Comparison of ENCODE assay signal across 10 mouse cellular contexts in genomic region chr8:70309311-70309710, GRCm38 (mm10). TPM values are rescaled to one million over a fixed set of nuclear protein-coding genes. Genes with fewer than 3 reads are reported as not detected.
DNase-seq lines count a peak whose midpoint lies in the region; ATAC-seq and TF ChIP-seq lines count a peak whose summit lies in the region.
"Had no signal": no experiment of that assay in that cellular context is flagged by ENCODE, and none has a peak within 500 bp of the region (broad histone marks: within the 10 kb centered on the region; RNA-seq: fewer than 3 reads in every experiment).

No protein-coding gene starts in this region.

- no peak overlapping the region for H3K27ac ChIP-seq in forebrain, postnatal 0 days (ENCODE audit: low read depth, low read length)
- H3K27ac ChIP-seq in forebrain, embryonic 16.5 days (ENCODE audit: low read length): no peak overlapping the region; the same call in 1 of the 2 replicates
- H3K27ac ChIP-seq in midbrain, embryonic 10.5 days (replicated peaks): no peak overlapping the region
- no peak overlapping the region for H3K27ac ChIP-seq in midbrain, embryonic 15.5 days
- H3K27ac ChIP-seq in bone marrow, adult 2 months (ENCODE audit: control insufficient read depth, insufficient read depth, low read depth, low read length, poor library complexity): no peak overlapping the region
- H3K27ac ChIP-seq: forebrain, embryonic 13.5 days had no signal

- H3K4me2 ChIP-seq in forebrain, postnatal 0 days (ENCODE audit: low read depth): no peak overlapping the region
- H3K4me2 ChIP-seq in forebrain, embryonic 16.5 days (ENCODE audit: low read length): no peak overlapping the region
- H3K4me2 ChIP-seq in midbrain, embryonic 15.5 days: no peak overlapping the region
- H3K4me2 ChIP-seq: forebrain, embryonic 13.5 days had no signal

- TF ChIP-seq POLR2A in bone marrow, adult 2 months (IDR thresholded peaks at IDR 0.05; ENCODE audit: borderline replicate concordance, control insufficient read depth, low read depth, low read length): no peak

- no peaks in the 10 kb centered on the region for H3K4me1 ChIP-seq in forebrain, postnatal 0 days (ENCODE audit: insufficient read depth)
- 0 out of 2 replicates have a peak, but pooled peaks cover 1% of the 10 kb centered on the region for H3K4me1 ChIP-seq in forebrain, embryonic 16.5 days (replicated peaks; ENCODE audit: control insufficient read depth, insufficient read depth, low read length)
- H3K4me1 ChIP-seq in midbrain, embryonic 10.5 days: 0 out of 2 replicates have a peak, but pooled peaks cover 1% of the 10 kb centered on the region
- H3K4me1 ChIP-seq in midbrain, embryonic 15.5 days: peaks cover 3% of the 10 kb centered on the region; the same call in 1 of the 2 replicates
- no peaks in the 10 kb centered on the region for H3K4me1 ChIP-seq in bone marrow, adult 2 months (ENCODE audit: control insufficient read depth, insufficient read depth, low read length)
- H3K4me1 ChIP-seq: forebrain, embryonic 13.5 days had no signal

- H3K9ac ChIP-seq in forebrain, postnatal 0 days: no peak overlapping the region
- no peak overlapping the region for H3K9ac ChIP-seq in forebrain, embryonic 16.5 days (replicated peaks; ENCODE audit: low read depth, low read length)
- H3K9ac ChIP-seq in midbrain, embryonic 15.5 days: no peak overlapping the region
- H3K9ac ChIP-seq: forebrain, embryonic 13.5 days had no signal

- TF ChIP-seq CTCF in forebrain, postnatal 0 days (IDR thresholded peaks at IDR 0.05; ENCODE audit: low read depth): peak; percentile 75
- TF ChIP-seq CTCF in bone marrow, adult 2 months (IDR thresholded peaks at IDR 0.05; ENCODE audit: control insufficient read depth, insufficient read depth, low read length): peak; percentile 44; the same call in 1 of the 2 replicates

- H3K4me3 ChIP-seq in forebrain, postnatal 0 days (ENCODE audit: low read depth, low read length): no peak overlapping the region
- no peak overlapping the region for H3K4me3 ChIP-seq in forebrain, embryonic 16.5 days (replicated peaks; ENCODE audit: low read length)
- H3K4me3 ChIP-seq in midbrain, embryonic 10.5 days: no peak overlapping the region
- H3K4me3 ChIP-seq in midbrain, embryonic 15.5 days: no peak overlapping the region
- no peak overlapping the region for H3K4me3 ChIP-seq in bone marrow, adult 2 months (replicated peaks; ENCODE audit: control insufficient read depth, low read depth, low read length)
- H3K4me3 ChIP-seq: forebrain, embryonic 13.5 days had no signal

- no peaks in the 10 kb centered on the region for H3K27me3 ChIP-seq in forebrain, postnatal 0 days (ENCODE audit: insufficient read depth, low read length)
- H3K27me3 ChIP-seq in forebrain, embryonic 16.5 days (replicated peaks; ENCODE audit: control insufficient read depth, insufficient read depth, low read length): no peaks in the 10 kb centered on the region
- no peaks in the 10 kb centered on the region for H3K27me3 ChIP-seq in midbrain, embryonic 10.5 days (ENCODE audit: low read depth, poor library complexity, severe bottlenecking)
- no peaks in the 10 kb centered on the region for H3K27me3 ChIP-seq in midbrain, embryonic 15.5 days (replicated peaks)
- H3K27me3 ChIP-seq: forebrain, embryonic 13.5 days had no signal

- 21% methylated on average over 2 of the region's 2 CpGs for WGBS in forebrain, postnatal 0 days
- WGBS in forebrain, embryonic 16.5 days: 18% methylated on average over 2 of the region's 2 CpGs
- 31% methylated on average over 2 of the region's 2 CpGs for WGBS in midbrain, embryonic 10.5 days
- 33% methylated on average over 2 of the region's 2 CpGs for WGBS in midbrain, embryonic 15.5 days
- WGBS in bone marrow, adult 2 months: 41% methylated on average over 2 of the region's 2 CpGs

- H3K9me3 ChIP-seq in forebrain, postnatal 0 days (ENCODE audit: low read length): no peaks in the 10 kb centered on the region
- H3K9me3 ChIP-seq in forebrain, embryonic 16.5 days (ENCODE audit: control insufficient read depth, low read length): no peaks in the 10 kb centered on the region
- H3K9me3 ChIP-seq in midbrain, embryonic 10.5 days (replicated peaks): no peaks in the 10 kb centered on the region
- no peaks in the 10 kb centered on the region for H3K9me3 ChIP-seq in midbrain, embryonic 15.5 days
- H3K9me3 ChIP-seq: forebrain, embryonic 13.5 days had no signal

- intact Hi-C loops in heart, postnatal 36 days (cut with DNase I): no loop called here

- H3K36me3 ChIP-seq in forebrain, postnatal 0 days (ENCODE audit: insufficient read depth): peaks cover 84% of the 10 kb centered on the region
- peaks cover 29% of the 10 kb centered on the region for H3K36me3 ChIP-seq in forebrain, embryonic 16.5 days (ENCODE audit: control insufficient read depth, insufficient read depth)
- peaks cover 93% of the 10 kb centered on the region for H3K36me3 ChIP-seq in midbrain, embryonic 10.5 days
- peaks cover 48% of the 10 kb centered on the region for H3K36me3 ChIP-seq in midbrain, embryonic 15.5 days (replicated peaks)

- ATAC-seq in forebrain, postnatal 0 days: peak; percentile 21; the same call in 1 of the 2 replicates
- no peak for ATAC-seq in forebrain, embryonic 16.5 days
- ATAC-seq in midbrain, embryonic 15.5 days (replicated peaks): no peak
- ATAC-seq: activated CD4-positive, CD25-positive, alpha-beta regulatory T cell, adult 4 months; forebrain, embryonic 13.5 days had no signal

- DNase-seq in forebrain, postnatal 0 days: no peak
- peak; percentile 42 for DNase-seq in midbrain, embryonic 10.5 days (ENCODE audit: low spot score)
- peak; percentile 43 to 48 for DNase-seq in natural killer cell, adult 2 months (ENCODE audit: low spot score in 2 of 2)
- no peak for DNase-seq in heart, postnatal 36 days
- DNase-seq in frontal cortex, postnatal 36 days (ENCODE audit: low spot score in 2 of 2): no peak

RNA-seq across cellular contexts. Expression of gene Cers1, which starts 6.3 kb away (rescaled TPM):
- 52.5 and 58.4 TPM in 2 replicates for total RNA-seq in forebrain, postnatal 0 days (2014; rRNA removed)
- polyA plus RNA-seq in forebrain, postnatal 0 days (2015; fragmentation: Nextera tagmentation; extraction: Ambion mirVana): 37.8 and 45.3 TPM in 2 replicates
- 32.7 and 35.8 TPM in 2 replicates for polyA plus RNA-seq in forebrain, embryonic 16.5 days (2015; fragmentation: Nextera tagmentation; extraction: Ambion mirVana)
- 4.6 and 5.3 TPM in 2 replicates for polyA plus RNA-seq in midbrain, embryonic 10.5 days (2016; fragmentation: Nextera tagmentation; extraction: Ambion mirVana)
- 38.2 and 40.1 TPM in 2 replicates for polyA plus RNA-seq in midbrain, embryonic 15.5 days (2015; fragmentation: Nextera tagmentation; extraction: Ambion mirVana)
- not detected in 2 replicates for polyA plus RNA-seq in bone marrow, adult 2 months (2011; ENCODE audit: insufficient read depth, insufficient read length, low replicate concordance, missing spikeins)
- total RNA-seq in heart, postnatal 36 days (2021): under 1 TPM; 0.33 to 0.64 TPM
- polyA plus RNA-seq: activated CD4-positive, CD25-positive, alpha-beta regulatory T cell, adult 4 months had no signal

RNA-seq across cellular contexts. Expression of gene Cope, which starts 7.0 kb away (rescaled TPM):
- 86.6 and 110 TPM in 2 replicates for total RNA-seq in forebrain, postnatal 0 days (2014; rRNA removed)
- 259 and 296 TPM in 2 replicates for polyA plus RNA-seq in forebrain, postnatal 0 days (2015; fragmentation: Nextera tagmentation; extraction: Ambion mirVana)
- 270 and 273 TPM in 2 replicates for polyA plus RNA-seq in forebrain, embryonic 16.5 days (2015; fragmentation: Nextera tagmentation; extraction: Ambion mirVana)
- polyA plus RNA-seq in midbrain, embryonic 10.5 days (2016; fragmentation: Nextera tagmentation; extraction: Ambion mirVana): 308 and 311 TPM in 2 replicates
- 299 and 322 TPM in 2 replicates for polyA plus RNA-seq in midbrain, embryonic 15.5 days (2015; fragmentation: Nextera tagmentation; extraction: Ambion mirVana)
- 85.8 and 91.7 TPM in 2 replicates for polyA plus RNA-seq in bone marrow, adult 2 months (2011; ENCODE audit: insufficient read depth, insufficient read length, low replicate concordance, missing spikeins)
- 100 to 1,000 TPM; 157 TPM for total RNA-seq in heart, postnatal 36 days (2021)

RNA-seq across cellular contexts. Expression of gene Ddx49, which starts 7.0 kb away (rescaled TPM):
- 46.6 and 49.3 TPM in 2 replicates for total RNA-seq in forebrain, postnatal 0 days (2014; rRNA removed)
- polyA plus RNA-seq in forebrain, postnatal 0 days (2015; fragmentation: Nextera tagmentation; extraction: Ambion mirVana): 49.3 and 54.9 TPM in 2 replicates
- 53.7 and 57.5 TPM in 2 replicates for polyA plus RNA-seq in forebrain, embryonic 16.5 days (2015; fragmentation: Nextera tagmentation; extraction: Ambion mirVana)
- 56.4 and 57.4 TPM in 2 replicates for polyA plus RNA-seq in midbrain, embryonic 10.5 days (2016; fragmentation: Nextera tagmentation; extraction: Ambion mirVana)
- 44.5 and 48.0 TPM in 2 replicates for polyA plus RNA-seq in midbrain, embryonic 15.5 days (2015; fragmentation: Nextera tagmentation; extraction: Ambion mirVana)
- 32.3 and 33.4 TPM in 2 replicates for polyA plus RNA-seq in bone marrow, adult 2 months (2011; ENCODE audit: insufficient read depth, insufficient read length, low replicate concordance, missing spikeins)
- total RNA-seq in heart, postnatal 36 days (2021): 10 to 100 TPM; 25.8 to 34.5 TPM

RNA-seq across cellular contexts. Expression of gene Gdf1, which starts 20.3 kb away (rescaled TPM):
- total RNA-seq in forebrain, postnatal 0 days (2014; rRNA removed): 8.1 and 9.3 TPM in 2 replicates
- polyA plus RNA-seq in forebrain, postnatal 0 days (2015; fragmentation: Nextera tagmentation; extraction: Ambion mirVana): 6.2 and 8.0 TPM in 2 replicates
- 3.9 and 5.8 TPM in 2 replicates for polyA plus RNA-seq in forebrain, embryonic 16.5 days (2015; fragmentation: Nextera tagmentation; extraction: Ambion mirVana)
- 3.8 and 5.7 TPM in 2 replicates for polyA plus RNA-seq in midbrain, embryonic 10.5 days (2016; fragmentation: Nextera tagmentation; extraction: Ambion mirVana)
- polyA plus RNA-seq in midbrain, embryonic 15.5 days (2015; fragmentation: Nextera tagmentation; extraction: Ambion mirVana): 5.3 and 7.4 TPM in 2 replicates
- not detected in 2 replicates for polyA plus RNA-seq in bone marrow, adult 2 months (2011; ENCODE audit: insufficient read depth, insufficient read length, low replicate concordance, missing spikeins)
- total RNA-seq in heart, postnatal 36 days (2021): not detected

RNA-seq across cellular contexts. Expression of gene Homer3, which starts 26.7 kb away (rescaled TPM):
- total RNA-seq in forebrain, postnatal 0 days (2014; rRNA removed): 27.2 and 34.7 TPM in 2 replicates
- 20.2 and 23.9 TPM in 2 replicates for polyA plus RNA-seq in forebrain, postnatal 0 days (2015; fragmentation: Nextera tagmentation; extraction: Ambion mirVana)
- polyA plus RNA-seq in forebrain, embryonic 16.5 days (2015; fragmentation: Nextera tagmentation; extraction: Ambion mirVana): 47.2 and 49.4 TPM in 2 replicates
- 102 and 111 TPM in 2 replicates for polyA plus RNA-seq in midbrain, embryonic 10.5 days (2016; fragmentation: Nextera tagmentation; extraction: Ambion mirVana)
- polyA plus RNA-seq in midbrain, embryonic 15.5 days (2015; fragmentation: Nextera tagmentation; extraction: Ambion mirVana): 37.9 and 41.2 TPM in 2 replicates
- polyA plus RNA-seq in bone marrow, adult 2 months (2011; ENCODE audit: insufficient read depth, insufficient read length, low replicate concordance, missing spikeins): 12.1 and 25.6 TPM in 2 replicates
- 10 to 100 TPM in 1 of 2 experiments, 1 to 10 TPM in 1; 8.5 to 10.5 TPM for total RNA-seq in heart, postnatal 36 days (2021)

Comparison
In these comparisons a context has a peak if more than half of its experiments do, and no peak if none do; other contexts are left out.
1. DNase-seq: peak in midbrain, embryonic 10.5 days (single experiment) and natural killer cell, adult 2 months (2 of 2); none in forebrain, postnatal 0 days (single experiment), heart, postnatal 36 days (0 of 2) and frontal cortex, postnatal 36 days (0 of 2).